Mouse (Mus musculus) kidney, postnatal 25 days (tissue): ENCODE data around the gene Coq10a.

Experiments
- DNase-seq, 2 experiments: peaks; one replicate each; pipeline ENCODE4 v3.0.0; 2021; ENCODE audit warnings: mixed read lengths in 2 of 2

The Coq10a gene

DNA sequence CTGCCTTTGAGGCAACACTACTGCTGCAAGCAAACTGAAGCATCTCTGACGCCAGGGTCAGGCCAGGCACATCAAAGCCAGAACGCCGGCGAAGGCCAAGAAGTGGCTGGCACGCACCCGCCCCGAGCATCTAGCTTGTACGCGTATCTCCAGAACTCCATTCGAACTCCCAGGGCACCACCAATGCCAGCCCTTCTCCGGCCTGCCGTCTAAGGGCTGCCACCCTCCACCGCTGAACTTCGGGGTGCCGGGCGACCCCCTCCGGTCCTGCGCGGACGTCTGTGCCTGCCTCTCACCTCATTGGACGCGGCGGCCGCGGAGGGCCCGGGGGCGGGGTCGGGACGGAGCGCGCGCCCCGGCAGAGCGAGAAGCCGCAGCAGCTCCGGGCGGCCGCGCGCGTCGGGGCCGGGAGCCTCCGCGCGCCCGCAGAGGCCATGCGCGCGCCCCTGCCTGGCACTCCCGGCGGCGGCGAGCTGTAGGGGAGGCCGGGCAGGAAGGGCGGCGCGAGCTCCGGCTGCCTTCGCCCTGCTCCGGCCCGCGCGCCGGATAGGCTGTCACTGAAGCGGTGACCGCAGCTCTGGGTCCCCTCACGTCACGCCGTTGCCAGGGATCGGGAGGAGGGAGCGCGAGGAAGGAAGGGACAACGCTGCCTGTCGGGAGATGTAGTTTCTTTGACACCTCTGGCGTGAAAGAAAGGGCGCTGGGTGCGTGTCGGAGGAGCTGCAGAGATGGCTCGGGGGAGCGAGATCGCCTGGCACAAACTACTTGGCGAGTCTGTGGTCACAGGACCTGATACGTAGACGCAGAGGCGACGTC is at the start of gene Coq10a:
Coq10a (minus strand) TSS at position 596 of the 816 bp plus-strand sequence.
- peak; percentile 89 to 97 for DNase-seq

DNA sequence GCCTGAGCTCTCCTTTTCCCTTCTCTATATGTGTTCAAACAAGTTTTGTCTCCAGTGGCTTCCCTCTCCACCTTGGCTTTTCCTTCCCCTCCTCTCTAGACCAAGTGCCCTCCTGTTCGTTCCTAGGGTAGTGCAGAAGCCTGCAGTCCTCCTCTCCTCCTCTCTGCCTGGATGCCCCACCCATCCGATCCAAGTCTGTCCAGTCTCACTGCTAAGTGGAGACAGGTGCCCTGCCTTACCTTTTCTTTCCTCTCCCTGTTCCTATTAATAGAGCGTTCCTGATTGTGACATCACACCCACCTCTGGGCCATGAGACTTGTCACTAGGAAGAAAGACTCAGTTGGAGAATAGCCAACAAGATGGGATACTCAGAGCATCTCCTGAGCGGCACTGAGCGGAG is 46.1 kb upstream of the Coq10a start:
- DNase-seq: no peak

DNA sequence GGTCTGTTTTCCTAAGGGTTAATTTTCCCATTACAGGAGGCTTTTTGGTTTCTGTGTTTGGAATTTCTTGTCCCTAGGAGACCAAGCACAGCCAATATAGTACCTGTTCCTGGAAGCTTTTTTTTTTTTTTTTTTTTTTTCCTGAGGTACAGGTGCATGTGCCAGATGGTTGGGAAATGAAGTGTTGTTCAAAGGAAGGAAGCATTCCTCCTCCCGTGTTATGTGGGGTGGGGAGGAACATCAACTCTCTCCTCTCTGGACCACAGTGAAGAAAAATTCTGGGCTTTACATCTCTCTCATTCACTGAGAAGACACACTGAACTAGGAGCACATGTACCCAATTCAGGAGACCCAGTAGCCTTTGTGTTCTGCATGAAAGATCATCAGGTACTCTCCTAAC is 44.3 kb upstream of the Coq10a start:
- no peak for DNase-seq

DNA sequence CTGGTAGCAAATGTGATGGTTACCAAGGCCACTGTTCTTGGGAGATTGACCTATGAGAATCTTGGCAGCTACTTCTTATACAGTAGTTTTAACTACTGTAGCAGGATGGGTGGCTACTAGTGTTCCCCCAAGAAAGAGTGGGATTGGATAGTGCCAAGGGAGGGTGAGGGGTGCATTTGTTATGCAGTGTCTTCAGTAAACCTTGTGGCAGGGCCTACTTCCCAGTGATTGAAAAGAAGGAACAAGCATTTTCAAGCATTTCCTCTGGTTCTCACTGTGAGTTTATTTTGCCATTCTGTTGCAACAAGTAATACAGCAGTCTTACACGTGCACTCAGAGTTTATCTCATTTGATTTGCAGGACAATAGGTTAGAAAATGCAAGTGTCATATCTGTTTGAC is 43.8 kb upstream of the Coq10a start:
- DNase-seq: no peak

DNA sequence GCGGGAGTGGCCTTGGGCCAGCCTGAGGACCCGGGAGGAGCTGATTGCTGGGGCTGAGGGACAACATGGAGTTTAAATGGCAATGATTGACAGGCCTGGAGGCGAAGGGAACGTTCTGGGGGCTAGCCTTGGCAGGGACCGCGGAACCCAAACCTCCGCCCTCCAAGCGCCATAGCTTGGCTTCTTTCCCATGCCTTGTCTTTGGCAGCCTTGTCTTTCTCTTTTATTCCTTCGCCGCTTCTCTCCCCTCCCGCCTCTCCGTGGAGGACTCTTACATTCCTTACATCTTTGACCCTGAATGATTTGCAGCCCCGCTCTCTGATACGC is 43.2 kb upstream of the Coq10a start:
- peak; percentile 44 to 70 for DNase-seq

DNA sequence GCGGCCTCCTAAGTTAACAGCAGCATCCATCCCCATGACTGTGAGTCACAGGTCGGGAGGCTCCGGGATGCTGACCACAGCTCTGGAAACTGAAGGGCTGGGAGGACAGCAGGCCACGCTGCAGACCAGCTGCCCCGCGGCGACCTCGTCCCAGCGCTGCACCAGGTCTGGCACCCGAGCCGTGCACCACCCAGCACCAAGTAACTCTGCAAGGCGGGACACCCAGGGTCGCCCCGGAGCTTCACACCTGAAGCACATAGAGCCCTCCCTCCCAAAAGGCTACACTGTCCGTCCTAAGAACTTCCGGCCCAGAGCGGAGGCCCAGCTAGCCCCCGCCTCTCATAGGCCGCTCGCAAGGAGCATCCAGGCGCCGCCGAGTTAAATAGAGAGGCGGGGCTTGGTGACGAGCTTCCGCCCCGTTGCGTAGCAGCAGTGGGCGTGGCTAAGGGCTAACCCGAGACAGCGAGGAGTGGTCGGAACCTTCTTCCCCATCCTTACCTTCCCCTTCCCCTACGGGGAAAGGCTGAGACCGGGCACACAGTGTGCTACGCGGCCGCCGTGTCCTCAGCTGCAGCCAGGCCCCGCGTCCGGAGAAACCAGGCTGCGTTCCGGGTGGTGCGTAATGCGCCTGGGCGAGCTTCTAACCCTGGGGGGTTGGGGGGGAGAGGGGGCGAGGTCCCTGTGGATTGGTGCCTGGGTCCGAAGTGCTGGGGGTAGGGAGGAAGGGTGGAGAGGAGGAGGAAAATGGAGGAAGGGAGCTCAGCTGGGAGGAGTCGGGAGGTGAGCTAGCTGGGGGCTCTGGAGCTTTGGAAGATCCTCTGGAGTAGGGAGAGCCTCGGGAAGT is 42.6 kb upstream of the Coq10a start, which contains the start of the genes Nabp2 and Rnf41:
Nabp2 (minus strand) TSS at position 282 of the 844 bp plus-strand sequence.
Rnf41 (plus strand) TSS at position 447 of the 844 bp plus-strand sequence.
- peak; percentile 98 for DNase-seq

DNA sequence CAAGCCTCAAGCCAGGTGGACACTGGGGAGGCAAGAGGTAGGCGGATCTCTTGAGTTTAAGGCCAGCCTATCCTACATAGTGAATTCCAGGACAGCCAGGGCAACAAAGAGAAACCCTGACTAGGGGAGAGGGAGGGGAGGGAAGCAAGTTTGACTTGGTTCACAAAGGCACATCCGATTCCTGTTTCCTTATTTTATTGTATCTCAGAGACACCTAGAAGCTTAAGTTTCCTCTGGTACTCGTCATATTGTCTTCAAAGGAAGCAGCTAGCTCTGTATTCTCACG is 41.7 kb upstream of the Coq10a start:
- no peak for DNase-seq

DNA sequence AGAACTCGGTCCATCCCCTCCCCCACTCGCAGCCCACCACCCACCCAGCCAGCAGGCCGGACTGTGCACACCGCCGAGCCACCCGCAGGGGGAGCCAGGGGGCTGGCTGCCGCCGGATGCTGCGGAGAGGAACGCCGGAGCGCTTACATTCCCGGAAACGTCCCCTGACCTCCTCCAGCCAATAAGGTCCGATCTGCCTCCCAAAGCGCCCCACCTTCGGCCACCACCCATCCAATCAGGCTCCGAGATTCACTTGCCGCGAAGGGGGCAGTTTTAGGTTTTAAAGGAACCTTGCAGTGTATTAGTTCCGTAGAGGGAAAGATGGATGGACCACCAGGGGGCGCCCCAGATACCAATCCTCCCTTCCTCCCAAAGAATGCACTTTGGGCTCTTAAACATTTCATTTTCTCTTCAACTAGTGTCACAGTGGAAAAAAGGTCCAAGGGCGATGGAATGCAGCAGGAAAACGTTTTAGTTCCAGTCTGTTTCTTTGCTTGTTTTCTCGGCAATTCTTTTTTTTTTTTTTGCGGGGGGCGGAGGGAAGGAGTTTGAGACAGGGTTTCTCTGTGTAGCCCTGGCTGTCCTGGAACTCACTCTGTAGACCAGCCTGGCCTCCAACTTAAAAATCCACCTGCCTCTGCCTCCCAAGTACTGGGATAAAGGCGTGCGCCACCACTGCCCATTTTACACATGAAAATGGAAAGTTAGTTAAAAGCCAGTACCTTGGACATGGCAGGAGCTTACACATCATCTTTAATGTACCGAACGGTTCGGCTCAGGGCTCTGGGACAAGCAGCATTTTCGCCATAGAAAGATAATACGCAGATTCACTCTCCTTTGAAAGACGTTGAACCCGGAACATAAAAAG is 41.1 kb upstream of the Coq10a start:
- DNase-seq: peak; percentile 99

DNA sequence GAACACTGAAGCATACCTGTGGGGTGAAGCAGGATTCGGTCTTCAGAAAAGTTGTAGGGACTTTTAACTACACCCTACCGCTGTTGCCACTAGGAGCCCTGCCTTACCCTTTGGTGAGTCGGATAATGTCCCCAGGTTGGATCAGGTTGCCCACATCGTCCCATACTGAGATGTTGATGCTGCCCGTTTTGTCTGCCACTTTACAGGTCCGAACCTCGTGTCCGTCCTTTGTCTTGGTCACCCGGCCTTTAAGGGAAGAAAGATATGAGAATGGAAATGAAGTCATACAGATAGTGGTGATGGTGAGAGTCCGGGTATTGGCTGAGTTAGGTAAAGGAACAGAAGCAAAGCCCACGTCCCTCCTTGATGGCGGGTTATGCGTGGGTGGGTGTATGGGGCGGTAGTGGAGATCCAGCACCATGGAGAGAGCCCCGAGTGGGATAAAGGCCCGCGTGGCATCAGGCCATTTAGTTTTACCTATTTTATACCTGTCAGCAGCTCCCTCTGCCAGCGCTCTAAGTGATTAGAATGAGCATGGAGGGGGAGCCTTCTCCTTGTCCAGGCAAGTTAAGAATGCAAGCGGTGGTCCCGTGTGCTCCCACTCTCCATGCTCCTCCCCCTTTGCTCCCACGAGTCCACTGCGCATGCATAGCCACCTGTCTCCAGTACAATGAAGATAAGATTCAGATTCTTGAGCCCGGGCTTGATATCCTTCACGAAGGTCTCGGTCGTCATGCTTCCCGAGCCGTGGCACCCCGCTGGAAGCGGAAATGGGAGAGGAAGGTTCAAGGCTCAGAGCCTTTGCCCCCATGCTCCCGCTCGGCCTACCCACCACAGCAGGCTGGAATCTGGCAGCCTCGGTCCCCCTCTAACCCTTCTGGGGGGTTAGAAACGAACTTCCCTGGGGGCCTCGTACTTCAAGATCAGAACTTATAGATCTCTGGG is 40.1 kb upstream of the Coq10a start:
- DNase-seq: peak; percentile 29 to 61

DNA sequence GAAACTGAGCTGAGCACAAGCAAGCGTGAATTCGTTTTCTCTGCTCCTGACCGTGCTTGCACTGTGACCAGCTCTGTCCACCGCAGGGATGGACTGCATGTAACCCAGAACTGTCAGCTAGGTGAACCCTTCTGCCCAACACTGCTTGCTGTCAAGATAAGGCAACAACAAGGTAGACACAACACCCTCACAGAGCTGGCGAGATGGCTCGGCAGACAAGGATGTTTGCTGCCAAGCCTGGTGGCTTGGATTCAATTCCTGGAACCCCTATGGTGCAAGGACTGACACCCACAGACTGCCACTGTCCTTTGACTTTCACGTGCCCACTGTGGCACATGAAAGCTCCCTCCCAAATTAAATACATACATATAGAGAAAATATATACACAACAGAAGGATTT is 35.1 kb upstream of the Coq10a start:
- DNase-seq: no peak

DNA sequence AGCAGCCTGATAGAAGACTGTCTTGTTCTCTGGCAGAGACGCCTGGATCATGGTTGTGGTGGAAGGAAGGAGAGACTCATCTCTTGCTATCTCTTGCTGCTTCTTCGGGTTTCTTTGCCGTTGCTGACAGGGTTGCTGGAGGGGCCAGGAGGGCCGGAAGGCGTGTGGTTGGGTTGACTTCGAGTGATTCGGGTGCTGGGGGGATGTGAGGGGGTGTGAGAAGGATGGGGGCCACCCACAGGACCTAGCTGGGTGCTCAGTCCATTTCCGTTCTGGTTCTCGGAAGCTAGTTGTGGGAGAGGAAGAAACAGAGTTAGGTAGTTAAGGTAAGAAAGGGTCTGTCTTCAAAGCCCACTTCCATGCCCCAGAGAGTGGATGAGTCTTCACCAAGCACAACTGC is 32.8 kb upstream of the Coq10a start:
- peak in 1 of 2 experiments; percentile 38 for DNase-seq

DNA sequence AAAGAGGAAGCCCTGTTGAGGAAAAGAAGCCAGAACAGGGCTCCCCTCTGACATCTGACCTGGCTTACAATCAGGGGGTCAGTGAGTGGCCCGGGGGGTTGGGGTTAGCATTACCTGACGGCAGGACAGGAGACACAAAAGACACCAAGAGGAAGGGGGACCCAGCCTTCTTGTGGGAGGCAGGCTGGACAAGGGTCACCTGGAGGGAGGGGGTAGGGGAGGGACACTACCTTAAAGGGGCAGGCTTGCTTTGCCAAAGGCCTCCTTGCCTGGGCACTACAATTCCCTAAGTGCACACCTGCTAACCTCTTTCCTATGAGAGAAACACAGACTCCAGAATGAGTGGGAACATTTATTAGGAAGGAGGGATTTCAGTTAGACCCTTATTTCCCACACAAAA is 32.3 kb upstream of the Coq10a start, which contains the start of gene Slc39a5:
Slc39a5 (minus strand) TSS at position 174 of the 400 bp plus-strand sequence.
- DNase-seq: peak; percentile 60 to 79

DNA sequence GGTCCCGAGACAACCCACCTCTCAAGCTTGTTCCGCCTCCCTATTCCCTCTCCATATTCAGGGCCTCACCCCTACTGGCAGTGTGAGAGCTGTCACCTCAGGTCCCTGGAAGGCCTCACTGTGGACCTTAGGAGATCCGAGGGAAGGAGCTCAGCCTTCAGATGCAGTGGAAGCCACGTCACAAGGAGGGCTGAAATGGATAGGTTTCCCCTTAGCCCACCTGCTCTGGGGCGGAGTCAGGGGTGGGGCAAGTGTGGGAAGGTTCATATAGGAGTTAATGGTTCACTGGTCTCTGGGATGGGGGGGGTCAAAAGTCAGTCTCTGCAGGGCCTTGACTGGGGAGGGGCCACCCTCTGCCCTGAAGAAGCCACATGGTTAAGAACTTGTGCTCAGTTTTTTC is 31.5 kb upstream of the Coq10a start:
- DNase-seq: peak; percentile 76 to 90

DNA sequence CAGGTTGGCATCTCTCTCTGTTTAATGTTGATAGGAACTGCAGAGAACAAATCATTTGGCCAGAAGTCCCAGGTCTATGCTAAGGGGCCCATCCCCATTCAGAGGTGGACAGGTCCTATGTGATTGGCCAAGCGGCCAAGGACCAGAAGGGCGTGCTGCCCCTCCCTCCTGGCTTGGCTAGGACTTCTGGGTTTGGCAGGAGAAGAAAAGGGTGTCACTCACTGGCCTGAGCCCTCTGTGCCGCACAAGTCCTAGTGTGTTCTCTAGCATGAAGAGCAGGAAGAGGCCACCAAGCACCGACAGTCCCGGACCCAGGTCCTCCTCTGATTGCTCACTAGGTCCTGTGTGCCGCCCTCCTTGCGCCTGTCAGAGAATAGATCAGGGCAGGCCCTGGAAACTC is 28.7 kb upstream of the Coq10a start:
- peak in 1 of 2 experiments; percentile 54 for DNase-seq

DNA sequence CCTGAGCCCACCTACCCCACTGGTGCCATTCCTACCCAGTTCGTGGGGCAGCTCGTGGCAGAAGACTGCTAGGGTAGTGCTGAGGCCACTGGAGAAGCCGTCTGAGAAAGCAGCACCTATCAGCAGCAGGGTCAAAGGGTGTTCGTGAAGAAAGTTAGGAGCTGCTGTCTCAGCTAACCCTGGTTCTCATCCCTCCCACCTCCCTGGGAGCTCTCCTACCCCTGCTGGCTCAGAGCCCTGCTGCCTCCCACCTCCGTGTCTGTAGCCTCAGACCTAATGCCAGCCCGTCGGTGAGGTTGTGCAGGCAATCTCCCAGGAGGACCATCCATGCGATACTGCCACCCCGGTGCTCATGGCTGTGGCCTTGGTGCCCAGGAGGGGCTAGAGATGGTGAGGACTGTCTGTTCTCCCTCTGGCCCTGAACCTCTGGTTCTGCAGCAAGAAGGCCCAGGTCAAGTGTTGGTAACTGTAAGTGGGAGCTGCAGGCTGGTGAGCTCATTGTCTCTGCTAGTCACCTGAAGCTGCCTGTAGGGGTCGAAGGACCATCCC is 28.0 kb upstream of the Coq10a start:
- peak; percentile 60 to 75 for DNase-seq

DNA sequence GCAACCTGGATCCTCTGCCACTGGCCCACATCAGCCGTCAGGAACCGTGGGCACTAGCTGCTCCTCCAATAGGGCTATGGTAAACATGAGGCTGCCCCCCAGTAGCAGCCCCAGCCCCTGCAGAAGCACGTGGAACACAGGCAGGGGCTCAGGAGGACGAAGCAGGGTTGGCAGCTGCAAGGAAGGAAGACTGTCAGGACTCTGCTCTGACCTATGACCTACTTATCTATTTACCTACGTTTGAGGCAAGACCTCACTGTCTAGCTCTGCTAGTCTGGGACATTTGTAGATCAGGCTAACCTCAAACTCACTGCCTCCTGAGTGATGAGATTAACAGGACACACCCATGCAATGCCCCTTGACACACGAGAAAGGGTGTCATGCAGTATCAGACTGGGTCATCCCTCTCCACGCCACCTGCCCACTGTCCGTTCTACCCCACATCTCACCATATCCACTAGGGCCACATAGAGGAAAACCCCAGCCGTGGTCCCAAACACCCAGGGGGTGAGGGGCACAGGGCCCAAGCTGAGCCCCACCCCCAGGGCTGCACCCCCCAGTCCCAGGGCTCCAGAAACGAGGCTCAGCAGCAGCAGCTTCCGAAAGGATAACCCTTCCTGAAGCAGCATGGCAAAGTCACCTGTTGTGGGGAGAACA is 27.3 kb upstream of the Coq10a start:
- DNase-seq: peak in 1 of 2 experiments; percentile 33

DNA sequence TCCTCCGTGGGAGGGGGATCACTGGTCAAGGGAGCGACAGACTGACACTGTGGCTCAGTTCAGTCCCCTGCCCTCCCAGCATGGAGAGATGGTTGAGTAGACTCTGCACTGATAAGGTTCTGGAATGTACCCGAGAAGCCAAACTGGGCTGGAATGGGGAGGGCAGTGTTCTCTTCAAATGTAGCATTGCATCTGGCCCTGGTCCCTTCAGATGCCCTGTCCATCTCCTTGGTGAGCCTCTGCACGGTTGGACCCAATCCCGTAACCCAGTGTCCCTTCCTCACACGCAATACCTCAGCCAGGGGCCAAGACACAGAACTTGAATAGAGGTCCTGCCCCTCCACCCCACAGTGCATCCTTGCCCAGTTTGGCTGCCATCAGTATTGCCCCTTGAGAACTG is 23.1 kb upstream of the Coq10a start:
- DNase-seq: peak in 1 of 2 experiments; percentile 25

DNA sequence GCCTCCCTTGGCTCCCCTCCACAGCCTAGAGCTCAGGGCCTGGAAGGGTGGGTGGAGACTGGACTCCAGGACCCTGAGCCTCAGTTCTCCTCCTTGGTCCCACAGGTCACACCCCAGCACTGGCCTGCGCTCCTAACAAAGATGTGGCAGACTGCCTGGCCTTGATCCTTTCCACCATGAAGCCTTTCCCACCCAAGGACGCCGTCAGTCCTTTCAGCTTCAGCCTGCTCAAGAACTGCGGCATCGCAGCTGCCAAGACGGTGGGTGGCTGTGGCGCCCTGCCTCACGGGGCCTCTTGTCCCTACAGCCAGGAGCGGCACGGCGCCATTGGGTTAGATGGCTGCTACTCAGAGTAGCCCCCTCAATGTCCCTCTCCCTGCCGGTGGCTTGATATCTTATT is 21.6 kb upstream of the Coq10a start:
- peak in 1 of 2 experiments; percentile 35 for DNase-seq

DNA sequence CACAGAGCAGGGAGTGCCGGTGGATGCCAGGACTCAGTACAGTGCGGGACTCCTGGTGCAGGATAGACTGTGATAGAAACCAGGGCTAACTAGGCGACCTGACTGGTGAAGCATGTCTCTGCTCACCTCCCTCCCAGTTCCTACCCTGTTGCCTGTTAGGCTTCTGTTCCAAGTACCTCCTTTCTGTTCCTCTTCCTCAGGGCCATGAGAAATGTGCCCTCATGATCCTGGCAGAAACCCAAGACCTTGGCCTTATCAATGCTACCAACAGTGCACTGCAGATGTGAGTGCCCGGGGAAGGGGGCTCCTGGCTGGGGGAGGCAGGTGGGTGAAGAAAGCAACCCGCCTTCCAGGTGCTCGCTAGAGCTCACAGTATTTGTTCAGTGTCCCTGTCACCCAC is 20.8 kb upstream of the Coq10a start:
- no peak for DNase-seq

DNA sequence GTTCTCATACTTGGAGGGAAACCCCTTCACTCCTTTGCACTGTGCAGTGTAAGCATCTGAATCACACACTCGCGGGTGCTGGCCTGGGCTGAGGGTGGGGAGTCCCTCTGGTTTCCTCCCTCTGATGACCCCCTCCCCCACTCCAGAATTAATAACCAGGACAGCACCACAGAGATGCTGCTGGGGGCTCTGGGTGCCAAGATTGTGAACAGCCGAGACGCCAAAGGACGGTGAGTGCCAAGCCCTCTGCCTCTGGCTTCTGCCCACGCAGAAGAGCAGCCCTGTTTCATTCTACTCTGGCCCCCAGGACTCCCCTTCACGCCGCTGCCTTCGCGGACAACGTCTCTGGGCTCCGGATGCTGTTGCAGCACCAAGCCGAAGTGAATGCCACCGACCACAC is 20.1 kb upstream of the Coq10a start:
- peak in 1 of 2 experiments; percentile 20 for DNase-seq

DNA sequence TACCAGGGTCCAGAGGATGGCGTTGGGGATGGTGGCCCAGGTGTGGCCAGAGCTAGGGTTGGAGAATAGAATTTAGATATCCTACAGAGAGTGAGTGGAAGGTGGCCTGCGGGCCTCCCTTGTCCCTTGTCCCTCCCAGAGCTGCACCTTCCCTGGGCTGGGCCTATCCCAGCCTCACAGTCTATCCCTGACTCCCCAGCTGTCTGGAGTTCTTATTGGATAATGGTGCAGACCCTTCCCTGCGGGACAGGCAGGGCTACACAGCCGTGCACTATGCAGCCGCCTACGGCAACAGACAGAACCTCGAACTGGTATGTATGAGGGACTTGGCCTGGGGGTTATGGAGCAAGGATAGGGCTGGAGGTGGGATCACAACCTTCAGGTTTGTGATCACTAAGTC is 17.1 kb upstream of the Coq10a start:
- no peak for DNase-seq
